Mouse (Mus musculus): ENCODE measurements around the gene Agap2. TPM values are rescaled to one million over a fixed set of nuclear protein-coding genes. Genes with fewer than 3 reads are reported as not detected.

The Agap2 gene
- polyA plus RNA-seq, 1 experiment from 2014 or later, result 1.2 TPM

DNA sequence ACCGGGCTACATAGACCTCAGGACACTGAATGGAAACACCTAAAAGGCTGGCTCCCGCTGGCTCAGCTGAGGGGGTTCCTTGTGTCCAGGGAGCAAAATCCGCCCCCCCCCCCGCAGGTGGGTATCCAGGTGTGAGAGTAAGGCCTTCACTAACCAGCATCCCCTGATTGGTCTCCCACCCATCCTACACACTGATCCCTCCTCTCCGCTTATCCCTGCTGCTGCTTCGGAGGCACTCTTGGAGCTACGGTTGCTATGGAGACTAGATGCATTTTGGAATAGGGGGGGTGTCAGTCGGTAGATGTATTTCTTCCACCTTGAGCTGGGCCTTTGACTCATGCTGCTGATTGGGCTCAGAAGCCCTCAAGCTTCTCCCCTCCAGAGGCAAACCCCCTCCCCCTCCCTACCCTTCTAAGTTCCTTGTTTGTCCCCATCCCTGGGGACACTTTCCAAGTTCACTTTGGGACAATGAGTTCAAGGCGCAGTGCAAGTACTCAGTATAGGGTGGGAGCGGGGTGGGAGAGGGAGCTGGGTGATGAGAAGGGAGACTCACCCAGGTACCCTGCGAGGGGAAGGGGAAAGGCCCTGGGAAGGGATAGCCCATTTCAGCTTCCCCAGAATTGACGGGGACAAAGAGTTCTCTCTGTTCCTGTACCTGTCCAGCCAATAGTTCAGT, 3.1 kb downstream of the Agap2 start:
- Histone ChIP-seq H3K4me2 (replicated peaks; ENCODE audit: low read depth, low read length) (peak overlapping the region; percentile 100), H3K27me3 (ENCODE audit: control insufficient read depth, insufficient read depth, low read length) (peaks cover 42% of the 10 kb centered on the region), H3K4me1 (replicated peaks; ENCODE audit: control insufficient read depth, insufficient read depth, low read length) (peaks cover 21% of the 10 kb centered on the region), H3K4me3 (ENCODE audit: low read depth, low read length) (peak overlapping the region; percentile 70), H3K9ac (ENCODE audit: low read depth, low read length) (no peak overlapping the region), H3K27ac (ENCODE audit: low read depth, low read length) (no peak overlapping the region), H3K36me3 (ENCODE audit: control insufficient read depth, insufficient read depth, low read length) (no peaks in the 10 kb centered on the region), H3K9me3 (ENCODE audit: control insufficient read depth, low read length) (no peaks in the 10 kb centered on the region)
- WGBS, result 8% methylated on average over 11 of the region's 12 CpGs
- DNase-seq (ENCODE audit: low spot score) (no peak), ATAC-seq (ENCODE audit: low FRiP score) (peak; percentile 48)

DNA sequence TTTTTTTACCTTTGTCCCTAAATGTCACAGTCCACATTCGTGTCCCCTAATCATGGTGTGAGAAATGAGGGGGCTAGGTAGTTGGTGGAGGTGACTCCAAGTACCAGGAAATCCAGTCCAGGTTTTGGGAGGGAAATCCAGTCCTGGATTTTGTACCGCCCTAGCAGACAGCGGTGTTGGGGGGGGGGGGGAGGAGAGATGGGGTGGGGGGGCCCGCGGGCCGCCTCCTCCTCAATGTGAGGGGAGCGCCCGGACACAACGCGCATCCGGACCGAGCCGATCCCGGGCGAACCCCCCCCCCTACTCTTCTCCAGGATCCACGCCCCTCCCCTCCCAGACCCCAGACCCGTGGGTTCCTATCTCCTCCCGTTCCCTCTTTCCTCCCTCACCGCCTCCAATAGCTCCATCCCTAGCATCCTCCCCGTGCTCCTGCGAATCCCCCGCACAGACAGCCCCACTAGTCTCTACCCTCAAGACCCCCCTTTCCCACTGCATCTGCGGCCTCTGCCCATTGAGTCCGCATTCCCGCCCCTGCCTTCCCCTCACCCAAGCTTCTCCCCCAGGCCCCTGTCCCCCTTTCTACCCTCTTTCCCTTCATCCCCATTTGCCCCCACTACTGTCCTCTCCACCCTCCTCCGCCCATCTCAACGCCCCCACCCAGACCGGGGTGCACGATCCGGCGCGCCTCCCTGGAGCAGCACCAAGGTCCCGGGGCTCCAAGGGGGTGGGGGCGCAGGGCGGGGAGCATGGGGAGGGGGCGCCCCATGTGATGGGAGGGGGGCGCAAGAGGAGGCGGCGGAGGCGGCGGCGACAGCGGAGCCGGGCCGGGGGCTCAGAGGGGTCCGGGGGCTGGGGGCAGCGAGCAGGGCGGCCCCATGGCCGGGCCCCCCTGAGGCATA, 3.8 kb downstream of the Agap2 start:
- H3K27ac ChIP-seq (ENCODE audit: low read depth, low read length), result peak overlapping the region; percentile 65; the same call in 1 of the 2 replicates
- H3K27me3 ChIP-seq (ENCODE audit: control insufficient read depth, insufficient read depth, low read length), result peaks cover 46% of the 10 kb centered on the region
- peak overlapping the region; percentile 100 for H3K4me2 ChIP-seq (replicated peaks; ENCODE audit: low read depth, low read length)
- peak overlapping the region; percentile 71 for H3K9ac ChIP-seq (ENCODE audit: low read depth, low read length)
- peaks cover 21% of the 10 kb centered on the region for H3K4me1 ChIP-seq (replicated peaks; ENCODE audit: control insufficient read depth, insufficient read depth, low read length)
- DNase-seq (ENCODE audit: low spot score) (peak; percentile 82), ATAC-seq (ENCODE audit: low FRiP score) (peak; percentile 72)
- H3K4me3 ChIP-seq (ENCODE audit: low read depth, low read length), result peak overlapping the region; percentile 70
- no peaks in the 10 kb centered on the region for H3K36me3 ChIP-seq (ENCODE audit: control insufficient read depth, insufficient read depth, low read length)
- H3K9me3 ChIP-seq (ENCODE audit: control insufficient read depth, low read length), result no peaks in the 10 kb centered on the region
- WGBS, result 2% methylated on average over 36 of the region's 49 CpGs

DNA sequence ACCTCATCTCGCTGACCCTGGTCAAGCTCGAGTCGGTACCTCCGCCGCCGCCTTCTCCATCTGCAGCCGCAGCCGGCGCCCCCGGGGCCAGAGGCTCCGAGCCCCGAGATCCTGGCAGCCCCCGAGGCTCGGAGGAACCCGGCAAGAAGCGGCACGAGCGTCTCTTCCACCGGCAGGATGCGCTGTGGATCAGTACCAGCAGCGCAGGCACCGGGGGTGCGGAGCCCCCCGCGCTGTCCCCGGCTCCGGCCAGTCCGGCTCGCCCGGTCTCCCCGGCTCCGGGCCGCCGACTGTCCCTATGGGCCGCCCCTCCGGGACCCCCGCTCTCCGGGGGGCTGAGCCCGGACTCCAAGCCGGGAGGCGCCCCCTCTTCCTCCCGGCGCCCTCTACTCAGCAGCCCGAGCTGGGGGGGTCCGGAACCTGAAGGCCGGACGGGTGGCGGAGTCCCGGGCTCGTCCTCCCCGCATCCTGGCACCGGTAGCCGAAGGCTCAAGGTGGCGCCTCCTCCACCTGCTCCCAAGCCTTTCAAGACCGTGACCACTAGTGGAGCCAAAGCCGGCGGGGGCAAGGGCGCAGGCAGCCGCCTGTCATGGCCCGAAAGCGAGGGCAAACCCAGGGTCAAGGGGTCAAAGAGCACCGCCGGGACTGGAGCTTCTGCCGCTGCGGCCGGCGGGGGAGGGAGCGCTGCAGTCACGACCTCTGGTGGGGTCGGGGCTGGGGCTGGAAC, 4.7 kb downstream of the Agap2 start:
- peak; percentile 56 for DNase-seq (ENCODE audit: low spot score)
- WGBS, result 2% methylated on average over 50 of the region's 70 CpGs
- Histone ChIP-seq H3K4me1 (replicated peaks; ENCODE audit: control insufficient read depth, insufficient read depth, low read length) (peaks cover 21% of the 10 kb centered on the region), H3K4me2 (replicated peaks; ENCODE audit: low read depth, low read length) (peak overlapping the region; percentile 100), H3K9ac (ENCODE audit: low read depth, low read length) (peak overlapping the region; percentile 71), H3K27me3 (ENCODE audit: control insufficient read depth, insufficient read depth, low read length) (peaks cover 46% of the 10 kb centered on the region), H3K36me3 (ENCODE audit: control insufficient read depth, insufficient read depth, low read length) (no peaks in the 10 kb centered on the region), H3K27ac (ENCODE audit: low read depth, low read length) (peak overlapping the region; percentile 65; the same call in 1 of the 2 replicates), H3K4me3 (ENCODE audit: low read depth, low read length) (peak overlapping the region; percentile 70), H3K9me3 (ENCODE audit: control insufficient read depth, low read length) (no peaks in the 10 kb centered on the region)
- peak; percentile 12 for ATAC-seq (ENCODE audit: low FRiP score)

DNA sequence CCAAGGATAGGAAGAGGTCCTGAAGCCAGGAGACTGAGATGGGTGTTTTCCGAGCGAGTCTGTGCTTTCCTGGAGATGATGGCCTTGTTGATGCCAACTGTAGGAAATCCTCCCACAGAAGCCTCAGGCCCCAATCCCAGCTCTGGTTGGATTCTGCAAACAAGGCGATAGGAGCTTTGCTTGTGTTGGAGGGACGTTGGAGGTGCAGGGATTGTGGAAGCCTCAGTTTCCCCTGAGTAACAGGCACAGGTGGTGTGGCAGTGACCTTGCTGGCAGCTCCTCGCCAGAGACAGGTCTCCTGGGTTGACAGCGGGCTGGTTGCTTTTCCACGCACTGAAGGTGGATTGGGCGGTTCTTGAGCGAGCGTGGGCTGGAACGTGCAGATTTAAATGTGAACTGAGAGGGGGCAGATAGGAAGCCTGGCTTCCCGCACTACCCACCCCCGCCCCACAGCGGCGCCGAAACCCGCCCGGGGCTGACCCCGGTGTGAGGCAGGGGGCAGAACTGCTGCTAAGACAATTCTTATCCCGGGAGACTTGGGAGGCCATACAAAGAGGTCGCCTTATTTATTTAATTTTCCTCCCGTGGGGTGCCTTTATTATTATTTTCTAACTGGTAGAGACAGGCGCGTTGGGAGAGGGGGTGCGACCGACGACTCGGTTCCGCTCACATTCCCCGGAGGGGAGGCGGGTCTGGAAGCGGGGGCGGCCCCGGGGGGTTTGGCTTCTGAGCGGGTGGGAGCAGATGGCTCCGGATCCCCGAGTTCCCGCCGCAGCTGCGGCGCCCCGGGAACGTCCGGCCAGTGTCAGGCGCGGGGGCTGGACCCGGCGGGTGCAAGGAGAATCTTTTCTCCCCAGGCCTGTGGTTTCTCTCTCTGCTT, 6.1 kb downstream of the Agap2 start:
- WGBS, result 2% methylated on average over 46 of the region's 48 CpGs
- peak; percentile 36 for DNase-seq (ENCODE audit: low spot score)
- H3K9ac ChIP-seq (ENCODE audit: low read depth, low read length), result 0 out of 2 replicates have a peak overlapping the region, but pooled peaks have one; percentile 20
- H3K27me3 ChIP-seq (ENCODE audit: control insufficient read depth, insufficient read depth, low read length), result peaks cover 46% of the 10 kb centered on the region
- peak overlapping the region; percentile 100 for H3K4me2 ChIP-seq (replicated peaks; ENCODE audit: low read depth, low read length)
- H3K4me1 ChIP-seq (replicated peaks; ENCODE audit: control insufficient read depth, insufficient read depth, low read length), result peaks cover 21% of the 10 kb centered on the region
- no peak for ATAC-seq (ENCODE audit: low FRiP score)
- H3K4me3 ChIP-seq (ENCODE audit: low read depth, low read length), result peak overlapping the region; percentile 70
- H3K27ac ChIP-seq (ENCODE audit: low read depth, low read length), result no peak overlapping the region
- no peaks in the 10 kb centered on the region for H3K9me3 ChIP-seq (ENCODE audit: control insufficient read depth, low read length)
- no peaks in the 10 kb centered on the region for H3K36me3 ChIP-seq (ENCODE audit: control insufficient read depth, insufficient read depth, low read length)

DNA sequence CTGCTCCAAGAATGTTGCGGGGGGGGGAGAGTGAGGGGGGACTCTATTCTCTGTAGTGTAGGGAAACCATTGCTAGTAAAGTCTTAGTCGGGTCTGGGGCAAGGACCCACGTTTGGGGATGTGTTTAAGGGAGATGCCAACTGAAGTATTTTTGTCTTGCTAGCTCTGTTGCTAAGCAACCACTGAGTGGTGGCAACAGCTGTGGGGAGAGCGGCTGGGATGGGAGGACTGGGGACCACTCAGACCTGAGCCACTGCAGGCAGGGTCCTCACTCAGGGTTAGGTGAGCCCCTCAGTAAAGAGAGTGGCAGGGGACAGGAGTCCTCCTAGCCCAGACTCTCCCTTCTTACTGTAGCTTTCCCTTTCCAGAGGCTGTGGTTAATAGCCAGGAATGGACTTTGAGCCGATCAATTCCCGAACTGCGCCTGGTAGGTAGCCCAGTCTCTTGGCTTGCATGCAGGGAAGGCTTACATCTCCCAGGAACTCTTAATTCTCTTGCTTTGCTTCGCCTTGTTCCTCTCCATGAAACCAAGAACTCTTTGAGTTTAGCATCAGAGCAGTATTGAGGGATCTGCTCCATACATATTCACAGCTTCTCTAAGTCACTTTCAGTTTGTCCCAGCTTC, 7.0 kb downstream of the Agap2 start:
- Histone ChIP-seq H3K27me3 (ENCODE audit: control insufficient read depth, insufficient read depth, low read length) (peaks cover 44% of the 10 kb centered on the region), H3K9me3 (ENCODE audit: control insufficient read depth, low read length) (no peaks in the 10 kb centered on the region), H3K4me1 (replicated peaks; ENCODE audit: control insufficient read depth, insufficient read depth, low read length) (peaks cover 21% of the 10 kb centered on the region), H3K9ac (ENCODE audit: low read depth, low read length) (peak overlapping the region; percentile 9; the same call in 1 of the 2 replicates), H3K4me2 (replicated peaks; ENCODE audit: low read depth, low read length) (peak overlapping the region; percentile 100), H3K4me3 (ENCODE audit: low read depth, low read length) (no peak overlapping the region; the same call in 1 of the 2 replicates), H3K27ac (ENCODE audit: low read depth, low read length) (no peak overlapping the region), H3K36me3 (ENCODE audit: control insufficient read depth, insufficient read depth, low read length) (no peaks in the 10 kb centered on the region)
- ATAC-seq (ENCODE audit: low FRiP score) (no peak), DNase-seq (ENCODE audit: low spot score) (peak; percentile 63)
- 29% methylated on average over 8 of the region's 8 CpGs for WGBS

DNA sequence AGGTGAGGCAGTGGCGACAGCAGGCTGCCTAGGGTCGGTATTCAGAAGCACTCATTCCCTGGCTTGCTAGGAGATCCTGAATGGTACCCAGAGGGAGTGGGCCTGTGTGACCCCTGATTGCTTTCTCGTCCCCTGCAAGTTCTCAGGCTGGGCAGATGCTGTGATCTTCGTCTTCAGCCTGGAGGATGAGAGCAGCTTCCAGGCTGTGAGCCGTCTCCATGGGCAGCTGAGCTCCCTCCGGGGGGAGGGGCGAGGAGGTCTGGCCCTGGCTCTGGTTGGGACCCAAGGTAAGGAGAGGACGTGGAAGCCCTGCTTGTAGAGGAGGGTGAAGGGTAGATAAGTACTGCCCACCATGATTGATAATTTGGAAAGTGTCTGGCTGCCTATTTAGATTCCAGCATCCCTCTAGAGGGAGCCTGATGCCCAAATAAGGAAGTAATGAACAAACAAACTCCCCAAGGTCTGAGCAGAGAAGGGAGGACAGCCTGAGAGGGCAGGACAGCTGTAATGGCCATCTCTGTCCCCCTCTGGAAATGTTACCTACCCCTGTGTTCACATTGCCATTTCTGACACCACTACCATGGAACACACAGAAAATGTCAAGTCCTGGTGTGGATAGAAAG, 8.3 kb downstream of the Agap2 start:
- DNase-seq (ENCODE audit: low spot score), result no peak
- no peak for ATAC-seq (ENCODE audit: low FRiP score)
- Histone ChIP-seq H3K9ac (ENCODE audit: low read depth, low read length) (no peak overlapping the region), H3K9me3 (ENCODE audit: control insufficient read depth, low read length) (no peaks in the 10 kb centered on the region), H3K36me3 (ENCODE audit: control insufficient read depth, insufficient read depth, low read length) (no peaks in the 10 kb centered on the region), H3K27ac (ENCODE audit: low read depth, low read length) (no peak overlapping the region), H3K4me1 (replicated peaks; ENCODE audit: control insufficient read depth, insufficient read depth, low read length) (peaks cover 18% of the 10 kb centered on the region), H3K27me3 (ENCODE audit: control insufficient read depth, insufficient read depth, low read length) (peaks cover 41% of the 10 kb centered on the region), H3K4me2 (replicated peaks; ENCODE audit: low read depth, low read length) (no peak overlapping the region), H3K4me3 (ENCODE audit: low read depth, low read length) (no peak overlapping the region)
- 38% methylated on average over 8 of the region's 8 CpGs for WGBS

DNA sequence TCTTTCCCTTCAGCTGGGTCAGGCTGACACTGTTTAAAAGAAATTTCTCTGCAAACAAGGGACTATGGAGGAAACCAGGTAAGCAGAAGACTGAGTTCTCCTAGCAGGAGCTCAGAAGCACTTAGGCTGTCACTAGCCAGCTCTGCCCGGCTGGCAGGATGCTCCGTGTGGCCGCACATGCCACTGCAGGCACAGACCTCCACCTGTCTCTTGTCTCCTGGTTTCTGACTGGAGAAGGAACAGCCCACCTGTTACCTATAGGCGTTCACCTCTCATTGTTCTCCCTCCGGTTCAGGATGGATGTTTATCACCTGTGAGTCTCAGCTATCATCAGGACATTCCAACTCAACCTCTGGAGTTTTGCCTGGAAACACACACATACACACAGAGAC, 8.8 kb downstream of the Agap2 start:
- Histone ChIP-seq H3K27me3 (ENCODE audit: control insufficient read depth, insufficient read depth, low read length) (peaks cover 42% of the 10 kb centered on the region), H3K4me1 (replicated peaks; ENCODE audit: control insufficient read depth, insufficient read depth, low read length) (peaks cover 18% of the 10 kb centered on the region), H3K9ac (ENCODE audit: low read depth, low read length) (no peak overlapping the region), H3K4me3 (ENCODE audit: low read depth, low read length) (no peak overlapping the region), H3K4me2 (replicated peaks; ENCODE audit: low read depth, low read length) (no peak overlapping the region), H3K9me3 (ENCODE audit: control insufficient read depth, low read length) (no peaks in the 10 kb centered on the region), H3K27ac (ENCODE audit: low read depth, low read length) (no peak overlapping the region), H3K36me3 (ENCODE audit: control insufficient read depth, insufficient read depth, low read length) (no peaks in the 10 kb centered on the region)
- WGBS, result 60% methylated on average over 5 of the region's 5 CpGs
- ATAC-seq (ENCODE audit: low FRiP score) (no peak), DNase-seq (ENCODE audit: low spot score) (no peak)

Data from hindbrain, embryonic 11.5 days (tissue).